8 mouse cellular contexts compared by ENCODE assay signal in the genomic region with DNA sequence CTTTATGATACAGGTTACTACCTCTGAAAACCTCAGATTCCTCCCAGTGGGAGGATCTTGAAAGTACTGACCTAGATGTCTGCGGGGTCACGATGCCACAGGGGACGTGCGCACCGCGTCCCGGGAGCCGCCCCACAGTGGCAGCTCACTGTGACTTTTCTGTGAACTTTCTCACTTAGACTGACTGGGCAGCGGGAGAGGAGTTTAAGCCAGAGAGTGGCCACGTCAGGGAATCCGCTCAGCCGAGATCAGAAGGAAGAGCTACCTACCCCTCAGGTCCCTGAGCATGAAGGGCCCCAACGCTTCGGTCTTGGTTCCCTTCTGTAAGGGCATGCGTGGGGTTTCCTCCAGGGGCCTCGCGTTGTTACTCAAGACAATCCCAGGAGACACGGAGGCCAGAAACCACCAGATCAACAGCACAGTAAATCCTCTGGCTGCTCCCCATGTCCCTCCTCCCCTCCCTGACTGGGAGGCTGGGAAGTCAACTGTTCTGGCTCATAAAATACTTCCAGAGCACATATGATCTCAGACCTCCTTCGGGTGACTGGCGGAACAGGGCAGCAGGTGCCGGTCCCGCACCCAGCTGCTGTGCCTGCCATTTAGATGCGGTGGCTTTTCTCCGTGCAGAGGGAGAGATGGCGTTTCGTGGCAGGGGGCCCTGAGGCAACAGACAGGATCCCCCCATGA. TPM values are rescaled to one million over a fixed set of nuclear protein-coding genes. Genes with fewer than 3 reads are reported as not detected.
DNase-seq lines count a peak whose midpoint lies in the region; ATAC-seq and TF ChIP-seq lines count a peak whose summit lies in the region.

No protein-coding gene starts in this region.

- WGBS in lung, postnatal 0 days = 48% methylated on average over 26 of the region's 26 CpGs
- WGBS in lung, adult 2 months = 44% methylated on average over 26 of the region's 26 CpGs
- 48% methylated on average over 26 of the region's 26 CpGs for whole genome bisulfite sequencing in embryonic facial prominence, embryonic 11.5 days
- WGBS in heart, embryonic 12.5 days = 71% methylated on average over 26 of the region's 26 CpGs
- 11% methylated on average over 26 of the region's 26 CpGs for WGBS in kidney, embryonic 16.5 days
- 57% methylated on average over 26 of the region's 26 CpGs for WGBS in midbrain, postnatal 0 days

- TF ChIP-seq EP300 in lung, postnatal 0 days (IDR thresholded peaks at IDR 0.05) = no peak

- no peaks in the 10 kb centered on the region for H3K36me3 ChIP-seq in lung, postnatal 0 days (ENCODE audit: insufficient read depth, low read length)
- H3K36me3 ChIP-seq in embryonic facial prominence, embryonic 11.5 days (replicated peaks; ENCODE audit: control insufficient read depth, insufficient read depth, low read depth, low read length) = no peaks in the 10 kb centered on the region
- peaks cover 41% of the 10 kb centered on the region for H3K36me3 ChIP-seq in heart, embryonic 12.5 days
- H3K36me3 ChIP-seq in kidney, embryonic 16.5 days (ENCODE audit: insufficient read depth, low read length) = peaks cover 14% of the 10 kb centered on the region
- H3K36me3 ChIP-seq in midbrain, postnatal 0 days (ENCODE audit: insufficient read depth, low read length) = peaks cover 9% of the 10 kb centered on the region

- peak overlapping the region; percentile 32; the same call in 1 of the 2 replicates for H3K27ac ChIP-seq in lung, postnatal 0 days (ENCODE audit: low read length)
- peak overlapping the region; percentile 62 for H3K27ac ChIP-seq in embryonic facial prominence, embryonic 11.5 days (replicated peaks; ENCODE audit: low read depth, low read length)
- peak overlapping the region; percentile 75 for H3K27ac ChIP-seq in heart, embryonic 12.5 days (ENCODE audit: poor library complexity, severe bottlenecking)
- peak overlapping the region; percentile 92 for H3K27ac ChIP-seq in kidney, embryonic 16.5 days (ENCODE audit: low read length)
- H3K27ac ChIP-seq in midbrain, postnatal 0 days (ENCODE audit: low read depth, low read length) = no peak overlapping the region

- ATAC-seq in lung, postnatal 0 days = peak; percentile 21
- ATAC-seq in embryonic facial prominence, embryonic 11.5 days (replicated peaks; ENCODE audit: insufficient number of reproducible peaks, low FRiP score, low TSS enrichment, low read depth) = no peak
- ATAC-seq in heart, embryonic 12.5 days (ENCODE audit: insufficient number of reproducible peaks, low FRiP score) = no peak
- ATAC-seq in kidney, embryonic 16.5 days (ENCODE audit: low FRiP score, low TSS enrichment) = peak; percentile 75
- 0 out of 2 replicates have a peak, but pooled peaks have one; percentile 31 for ATAC-seq in midbrain, postnatal 0 days (ENCODE audit: low FRiP score)

- no peak for TF ChIP-seq POLR2A in lung, adult 2 months (IDR thresholded peaks at IDR 0.05; ENCODE audit: borderline replicate concordance, extremely low read depth, low read depth, low read length)

- peak; percentile 62 for DNase-seq in lung, postnatal 0 days (ENCODE audit: low spot score)
- no peak for DNase-seq in lung, adult 2 months
- peak; percentile 30 for DNase-seq in embryonic facial prominence, embryonic 11.5 days (ENCODE audit: low spot score)
- peak; percentile 61 for DNase-seq in midbrain, postnatal 0 days (ENCODE audit: low spot score)
- peak; percentile 64 for DNase-seq in thymus, postnatal 25 days
- DNase-seq in right cerebral cortex, postnatal 4 days = no peak

- H3K9me3 ChIP-seq in lung, postnatal 0 days (ENCODE audit: low read length) = no peaks in the 10 kb centered on the region
- H3K9me3 ChIP-seq in embryonic facial prominence, embryonic 11.5 days (replicated peaks; ENCODE audit: control insufficient read depth, low read length) = no peaks in the 10 kb centered on the region
- no peaks in the 10 kb centered on the region for H3K9me3 ChIP-seq in heart, embryonic 12.5 days (replicated peaks)
- H3K9me3 ChIP-seq in kidney, embryonic 16.5 days (ENCODE audit: low read length) = no peaks in the 10 kb centered on the region
- no peaks in the 10 kb centered on the region for H3K9me3 ChIP-seq in midbrain, postnatal 0 days (ENCODE audit: low read length)

- H3K9ac ChIP-seq in lung, postnatal 0 days (replicated peaks; ENCODE audit: low read depth) = no peak overlapping the region
- no peak overlapping the region for H3K9ac ChIP-seq in embryonic facial prominence, embryonic 11.5 days (replicated peaks; ENCODE audit: low read length)
- H3K9ac ChIP-seq in heart, embryonic 12.5 days = no peak overlapping the region; the same call in 1 of the 2 replicates
- peak overlapping the region; percentile 33 for H3K9ac ChIP-seq in kidney, embryonic 16.5 days (replicated peaks; ENCODE audit: low read length)
- no peak overlapping the region for H3K9ac ChIP-seq in midbrain, postnatal 0 days (replicated peaks; ENCODE audit: low read length, poor library complexity, severe bottlenecking)

- H3K27me3 ChIP-seq in lung, postnatal 0 days (replicated peaks; ENCODE audit: insufficient read depth, low read length) = no peaks in the 10 kb centered on the region
- H3K27me3 ChIP-seq in embryonic facial prominence, embryonic 11.5 days (ENCODE audit: control insufficient read depth, insufficient read depth, low read length) = no peaks in the 10 kb centered on the region
- no peaks in the 10 kb centered on the region for H3K27me3 ChIP-seq in heart, embryonic 12.5 days (replicated peaks)
- H3K27me3 ChIP-seq in kidney, embryonic 16.5 days (ENCODE audit: insufficient read depth, low read length) = no peaks in the 10 kb centered on the region
- no peaks in the 10 kb centered on the region for H3K27me3 ChIP-seq in midbrain, postnatal 0 days (ENCODE audit: insufficient read depth, low read length)

- H3K4me2 ChIP-seq in lung, postnatal 0 days (replicated peaks; ENCODE audit: low read depth, low read length) = 0 out of 2 replicates have a peak overlapping the region, but pooled peaks have one; percentile 14
- H3K4me2 ChIP-seq in embryonic facial prominence, embryonic 11.5 days (ENCODE audit: low read depth, low read length) = no peak overlapping the region; the same call in 1 of the 2 replicates
- H3K4me2 ChIP-seq in heart, embryonic 12.5 days = no peak overlapping the region
- H3K4me2 ChIP-seq in kidney, embryonic 16.5 days (replicated peaks; ENCODE audit: low read depth, low read length) = peak overlapping the region; percentile 42
- no peak overlapping the region for H3K4me2 ChIP-seq in midbrain, postnatal 0 days (ENCODE audit: low read depth, low read length, poor library complexity, severe bottlenecking)

- peaks cover 8% of the 10 kb centered on the region for H3K4me1 ChIP-seq in lung, postnatal 0 days (ENCODE audit: insufficient read depth, low read depth, low read length)
- H3K4me1 ChIP-seq in lung, adult 2 months (ENCODE audit: control insufficient read depth, insufficient read depth, low read length) = peaks cover 15% of the 10 kb centered on the region
- H3K4me1 ChIP-seq in embryonic facial prominence, embryonic 11.5 days (ENCODE audit: control insufficient read depth, insufficient read depth, low read length) = peaks cover 12% of the 10 kb centered on the region
- peaks cover 49% of the 10 kb centered on the region for H3K4me1 ChIP-seq in heart, embryonic 12.5 days (replicated peaks)
- peaks cover 52% of the 10 kb centered on the region for H3K4me1 ChIP-seq in kidney, embryonic 16.5 days (ENCODE audit: insufficient read depth, low read length)
- H3K4me1 ChIP-seq in midbrain, postnatal 0 days (ENCODE audit: insufficient read depth, low read length) = peaks cover 5% of the 10 kb centered on the region; the same call in 1 of the 2 replicates

- no peak overlapping the region for H3K4me3 ChIP-seq in lung, postnatal 0 days (ENCODE audit: low read depth, low read length)
- no peak overlapping the region for H3K4me3 ChIP-seq in lung, adult 2 months (replicated peaks; ENCODE audit: extremely low read depth, low read depth, low read length)
- no peak overlapping the region for H3K4me3 ChIP-seq in embryonic facial prominence, embryonic 11.5 days (ENCODE audit: low read depth, low read length)
- no peak overlapping the region for H3K4me3 ChIP-seq in heart, embryonic 12.5 days
- peak overlapping the region; percentile 21 for H3K4me3 ChIP-seq in kidney, embryonic 16.5 days (ENCODE audit: low read length)
- no peak overlapping the region for H3K4me3 ChIP-seq in midbrain, postnatal 0 days (ENCODE audit: low read depth, low read length)

- TF ChIP-seq CTCF in lung, postnatal 0 days (IDR thresholded peaks at IDR 0.05) = no peak
- no peak for TF ChIP-seq CTCF in lung, adult 2 months (IDR thresholded peaks at IDR 0.05; ENCODE audit: insufficient read depth, low read length)
- TF ChIP-seq CTCF in midbrain, postnatal 0 days (IDR thresholded peaks at IDR 0.05) = no peak

RNA-seq across cellular contexts. Expression of a gene that starts 9.1 kb away (rescaled TPM):
- polyA plus RNA-seq in lung, postnatal 0 days (2015; fragmentation: Nextera tagmentation; extraction: Ambion mirVana) = 17.5 and 19.7 TPM in 2 replicates
- 75.8 and 89.2 TPM in 2 replicates for polyA plus RNA-seq in lung, adult 2 months (2012; rRNA removed)
- 9.6 and 11.2 TPM in 2 replicates for polyA plus RNA-seq in embryonic facial prominence, embryonic 11.5 days (2014; fragmentation: Nextera tagmentation; extraction: Ambion mirVana)
- polyA plus RNA-seq in heart, embryonic 12.5 days (2016; fragmentation: Nextera tagmentation; extraction: Ambion mirVana) = 17.1 and 17.3 TPM in 2 replicates
- 30.6 and 34.1 TPM in 2 replicates for polyA plus RNA-seq in kidney, embryonic 16.5 days (2015; fragmentation: Nextera tagmentation; extraction: Ambion mirVana)
- total RNA-seq in midbrain, postnatal 0 days (2014; rRNA removed) = 11.6 and 25.3 TPM in 2 replicates
- polyA plus RNA-seq in midbrain, postnatal 0 days (2015; fragmentation: Nextera tagmentation; extraction: Ambion mirVana) = 9.3 and 9.4 TPM in 2 replicates

RNA-seq across cellular contexts. Expression of a gene that starts 9.5 kb away (rescaled TPM):
- 1.7 and 2.0 TPM in 2 replicates for polyA plus RNA-seq in lung, postnatal 0 days (2015; fragmentation: Nextera tagmentation; extraction: Ambion mirVana)
- polyA plus RNA-seq in lung, adult 2 months (2012; rRNA removed) = 2.0 and 2.4 TPM in 2 replicates
- polyA plus RNA-seq in embryonic facial prominence, embryonic 11.5 days (2014; fragmentation: Nextera tagmentation; extraction: Ambion mirVana) = 0.31 and 0.55 TPM in 2 replicates
- polyA plus RNA-seq in heart, embryonic 12.5 days (2016; fragmentation: Nextera tagmentation; extraction: Ambion mirVana) = 0.19 and 0.33 TPM in 2 replicates
- polyA plus RNA-seq in kidney, embryonic 16.5 days (2015; fragmentation: Nextera tagmentation; extraction: Ambion mirVana) = 1.5 TPM in 2 replicates
- 0.94 and 1.3 TPM in 2 replicates for total RNA-seq in midbrain, postnatal 0 days (2014; rRNA removed)
- polyA plus RNA-seq in midbrain, postnatal 0 days (2015; fragmentation: Nextera tagmentation; extraction: Ambion mirVana) = 0.86 and 1.5 TPM in 2 replicates

RNA-seq across cellular contexts. Expression of a gene that starts 33.0 kb away (rescaled TPM):
- polyA plus RNA-seq in lung, postnatal 0 days (2015; fragmentation: Nextera tagmentation; extraction: Ambion mirVana) = 9.9 and 10.0 TPM in 2 replicates
- polyA plus RNA-seq in lung, adult 2 months (2012; rRNA removed) = 15.7 and 15.8 TPM in 2 replicates
- 8.3 and 8.8 TPM in 2 replicates for polyA plus RNA-seq in embryonic facial prominence, embryonic 11.5 days (2014; fragmentation: Nextera tagmentation; extraction: Ambion mirVana)
- 9.1 and 10.8 TPM in 2 replicates for polyA plus RNA-seq in heart, embryonic 12.5 days (2016; fragmentation: Nextera tagmentation; extraction: Ambion mirVana)
- polyA plus RNA-seq in kidney, embryonic 16.5 days (2015; fragmentation: Nextera tagmentation; extraction: Ambion mirVana) = 18.0 and 18.4 TPM in 2 replicates
- 32.3 and 43.6 TPM in 2 replicates for total RNA-seq in midbrain, postnatal 0 days (2014; rRNA removed)
- 31.4 and 33.9 TPM in 2 replicates for polyA plus RNA-seq in midbrain, postnatal 0 days (2015; fragmentation: Nextera tagmentation; extraction: Ambion mirVana)

RNA-seq across cellular contexts. Expression of a gene that starts 33.2 kb away (rescaled TPM):
- polyA plus RNA-seq in lung, postnatal 0 days (2015; fragmentation: Nextera tagmentation; extraction: Ambion mirVana) = 24.9 and 25.4 TPM in 2 replicates
- polyA plus RNA-seq in lung, adult 2 months (2012; rRNA removed) = 37.2 and 39.2 TPM in 2 replicates
- polyA plus RNA-seq in embryonic facial prominence, embryonic 11.5 days (2014; fragmentation: Nextera tagmentation; extraction: Ambion mirVana) = 28.9 and 29.7 TPM in 2 replicates
- polyA plus RNA-seq in heart, embryonic 12.5 days (2016; fragmentation: Nextera tagmentation; extraction: Ambion mirVana) = 38.7 and 38.8 TPM in 2 replicates
- polyA plus RNA-seq in kidney, embryonic 16.5 days (2015; fragmentation: Nextera tagmentation; extraction: Ambion mirVana) = 53.7 and 54.8 TPM in 2 replicates
- total RNA-seq in midbrain, postnatal 0 days (2014; rRNA removed) = 36.2 and 37.8 TPM in 2 replicates
- 31.7 and 32.6 TPM in 2 replicates for polyA plus RNA-seq in midbrain, postnatal 0 days (2015; fragmentation: Nextera tagmentation; extraction: Ambion mirVana)

RNA-seq across cellular contexts. Expression of a gene that starts 54.7 kb away (rescaled TPM):
- 1.3 and 2.0 TPM in 2 replicates for polyA plus RNA-seq in lung, postnatal 0 days (2015; fragmentation: Nextera tagmentation; extraction: Ambion mirVana)
- 1.6 TPM in 2 replicates for polyA plus RNA-seq in lung, adult 2 months (2012; rRNA removed)
- polyA plus RNA-seq in embryonic facial prominence, embryonic 11.5 days (2014; fragmentation: Nextera tagmentation; extraction: Ambion mirVana) = not detected in 2 replicates
- polyA plus RNA-seq in heart, embryonic 12.5 days (2016; fragmentation: Nextera tagmentation; extraction: Ambion mirVana) = not detected in 2 replicates
- polyA plus RNA-seq in kidney, embryonic 16.5 days (2015; fragmentation: Nextera tagmentation; extraction: Ambion mirVana) = not detected in 2 replicates
- total RNA-seq in midbrain, postnatal 0 days (2014; rRNA removed) = 0.38 and 0.60 TPM in 2 replicates
- 0.62 and 0.74 TPM in 2 replicates for polyA plus RNA-seq in midbrain, postnatal 0 days (2015; fragmentation: Nextera tagmentation; extraction: Ambion mirVana)

Comparison
In these comparisons a context has a peak if more than half of its experiments do, and no peak if none do; other contexts are left out.
1. DNase-seq: peak in lung, postnatal 0 days (single experiment), embryonic facial prominence, embryonic 11.5 days (single experiment), midbrain, postnatal 0 days (single experiment) and thymus, postnatal 25 days (single experiment); none in lung, adult 2 months (single experiment) and right cerebral cortex, postnatal 4 days (single experiment).
2. ATAC-seq: peak in lung, postnatal 0 days (single experiment), kidney, embryonic 16.5 days (single experiment) and midbrain, postnatal 0 days (single experiment); none in embryonic facial prominence, embryonic 11.5 days (single experiment) and heart, embryonic 12.5 days (single experiment).
3. H3K4me2 ChIP-seq: peak in lung, postnatal 0 days (single experiment) and kidney, embryonic 16.5 days (single experiment); none in embryonic facial prominence, embryonic 11.5 days (single experiment), heart, embryonic 12.5 days (single experiment) and midbrain, postnatal 0 days (single experiment).